Mouse (Mus musculus) frontal cortex, postnatal 25 days (tissue): ENCODE measurements around the gene Snx30.
A peak's percentile ranks its signal among the peaks of the same experiment; 100 is the strongest.

Experiments
- DNase-seq, 2 experiments: peaks; one replicate each; pipeline ENCODE4 v3.0.0; 2022; ENCODE audit warnings: low spot score in 2 of 2

Gene Snx30

DNA sequence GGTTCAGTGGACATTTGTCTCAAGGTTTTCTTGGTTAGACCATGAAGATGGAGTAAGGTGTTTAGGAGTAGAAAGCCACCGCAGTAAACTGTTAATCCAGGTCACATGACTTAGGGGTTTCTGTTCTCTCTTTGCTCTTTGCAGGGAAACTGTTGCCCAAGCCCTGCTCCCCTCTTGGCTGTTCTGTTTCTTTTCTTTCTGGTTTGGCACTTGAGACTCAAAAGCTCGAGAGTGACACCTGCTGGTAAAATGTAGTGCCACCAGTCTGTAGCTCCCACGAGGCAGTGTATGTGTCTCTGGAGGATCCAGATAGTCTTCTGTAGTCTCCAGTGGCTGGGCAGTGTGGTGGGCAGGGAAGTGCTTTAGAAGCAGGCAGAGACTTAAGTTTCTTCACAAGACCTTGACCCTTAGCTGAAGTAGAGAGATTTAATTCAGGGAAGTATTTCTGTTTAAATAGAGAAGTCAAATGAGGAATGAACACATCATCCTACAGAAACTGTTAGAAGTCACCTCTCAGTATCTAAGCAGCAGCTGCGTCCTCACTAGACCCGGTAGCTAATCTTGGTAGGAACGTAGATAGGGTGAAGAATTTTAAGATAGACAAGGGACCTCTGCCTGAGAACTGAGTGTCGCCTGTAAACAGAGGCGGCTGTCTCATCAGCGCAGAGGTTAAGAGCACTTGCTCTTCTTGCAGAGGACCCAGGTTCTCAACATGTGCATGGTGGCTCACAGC lies 65.4 kb downstream of the Snx30 start:
- DNase-seq: peak; percentile 76 to 82

- no peak for DNase-seq
Observed at GRCm38 (mm10) chr4:59873240-59873639, 67.6 kb downstream of the Snx30 start.

- DNase-seq: no peak
Observed at GRCm38 (mm10) chr4:59873830-59874229, 68.2 kb downstream of the Snx30 start.

DNA sequence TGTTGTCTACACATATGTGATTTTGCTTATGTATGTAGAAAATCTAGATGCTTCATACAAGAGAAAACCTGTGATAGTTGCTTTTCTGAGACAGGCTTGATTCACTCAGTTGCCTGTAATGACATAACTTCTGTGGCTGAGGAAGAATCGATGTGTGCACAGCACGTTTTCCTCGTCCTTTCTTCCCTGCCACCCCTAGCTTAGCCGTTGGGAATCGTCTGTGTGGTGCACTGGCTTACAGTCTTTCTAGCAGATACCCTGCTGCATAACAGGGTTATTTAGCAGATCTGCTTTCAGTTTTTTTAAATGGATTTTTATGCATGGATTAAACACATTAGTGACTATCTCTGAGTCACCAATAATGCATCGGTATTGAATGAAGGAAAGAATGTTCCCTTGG lies 70.9 kb downstream of the Snx30 start:
- no peak for DNase-seq

- no peak for DNase-seq
Observed at GRCm38 (mm10) chr4:59877025-59877424, 71.4 kb downstream of the Snx30 start.

- no peak for DNase-seq
Observed at GRCm38 (mm10) chr4:59878595-59878994, 73.0 kb downstream of the Snx30 start.

- no peak for DNase-seq
Observed at GRCm38 (mm10) chr4:59879444-59879843, 73.8 kb downstream of the Snx30 start.

DNA sequence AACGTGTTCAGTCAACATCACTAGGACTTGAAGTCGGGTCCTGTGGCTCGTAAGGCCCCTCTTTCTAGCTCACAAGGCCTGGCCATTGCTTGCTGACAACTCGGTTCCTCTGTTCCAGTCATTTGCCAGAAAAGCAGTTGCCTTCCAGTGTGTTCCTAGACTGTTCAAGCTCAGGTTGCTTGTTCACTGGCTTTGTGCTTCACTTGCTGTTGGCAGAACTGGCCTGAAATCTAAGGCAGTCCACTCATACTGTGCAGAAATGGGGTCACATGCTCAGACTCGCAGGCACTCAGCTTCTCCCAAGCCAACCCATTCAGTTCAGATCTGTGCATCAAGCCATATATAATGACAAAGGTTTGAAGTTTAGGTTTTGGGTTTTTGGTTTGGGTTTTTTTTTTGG lies 75.1 kb downstream of the Snx30 start:
- DNase-seq: no peak

- DNase-seq: no peak
Observed at GRCm38 (mm10) chr4:59881210-59881609, 75.6 kb downstream of the Snx30 start.

GRCm38 (mm10) chr4:59884136-59884696 lies 78.6 kb downstream of the Snx30 start:
- no peak for DNase-seq

DNA sequence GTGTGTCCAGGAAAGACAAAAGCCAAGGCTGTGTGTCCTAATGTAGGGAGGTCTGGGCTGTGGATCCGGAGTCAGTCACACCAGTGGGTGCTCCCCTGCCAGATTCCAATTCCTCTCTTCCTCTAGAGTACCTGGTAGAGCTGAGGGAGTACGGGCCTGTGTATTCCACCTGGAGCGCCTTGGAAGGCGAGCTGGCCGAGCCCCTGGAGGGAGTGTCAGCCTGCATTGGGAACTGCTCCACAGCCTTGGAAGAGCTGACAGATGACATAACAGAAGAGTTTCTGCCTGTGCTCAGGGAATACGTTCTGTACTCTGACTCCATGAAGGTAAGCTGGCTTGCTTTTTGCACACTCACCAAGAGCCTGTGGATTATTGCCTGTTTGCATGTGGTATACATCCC lies 80.6 kb downstream of the Snx30 start:
- no peak for DNase-seq

GRCm38 (mm10) chr4:59887011-59887410 lies 81.4 kb downstream of the Snx30 start:
- no peak for DNase-seq

DNA sequence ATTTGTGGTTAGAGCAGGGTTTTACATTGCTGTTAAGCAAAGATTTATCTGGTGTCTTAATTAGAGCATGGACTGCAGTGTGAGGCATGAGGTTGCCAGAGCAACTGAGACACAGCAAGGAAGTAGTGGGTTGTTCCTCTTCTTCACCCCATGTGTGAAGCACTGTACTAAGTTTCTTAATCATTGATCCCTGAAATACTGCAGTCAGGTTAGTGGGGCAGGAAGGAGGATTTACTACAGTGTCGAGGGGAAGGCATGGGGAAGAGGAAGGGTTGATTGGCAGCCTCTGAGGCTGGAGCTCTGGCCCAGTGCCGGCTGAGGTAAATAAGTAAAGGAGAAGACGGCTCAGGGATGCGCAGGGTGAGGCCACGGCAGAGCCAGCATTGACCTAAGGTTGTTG lies 82.4 kb downstream of the Snx30 start:
- no peak for DNase-seq

DNA sequence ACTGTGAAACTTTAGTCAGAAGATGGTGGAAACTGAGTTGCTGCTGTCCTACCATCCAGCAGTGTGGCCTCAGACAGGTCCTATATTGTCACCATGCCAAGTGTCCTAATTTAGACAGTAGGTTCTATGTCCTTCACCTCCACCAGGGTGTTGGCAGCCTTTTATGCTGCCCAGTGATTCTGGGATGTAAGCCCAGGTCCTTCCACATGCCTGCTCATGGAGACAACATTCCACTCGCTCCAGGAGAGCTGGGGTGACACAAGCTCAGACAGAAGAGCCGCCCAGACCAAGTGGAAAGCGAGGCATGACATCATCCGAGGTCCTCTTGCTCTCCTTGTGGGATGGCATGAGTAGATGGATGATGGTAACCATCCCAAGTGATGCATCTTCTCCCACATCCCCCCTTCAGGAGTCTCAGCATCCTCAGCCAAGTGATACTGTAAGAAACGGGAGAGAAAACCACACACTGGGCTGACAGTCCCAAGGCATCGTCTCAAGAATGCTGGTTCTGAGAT lies 84.5 kb downstream of the Snx30 start:
- no peak for DNase-seq

DNA sequence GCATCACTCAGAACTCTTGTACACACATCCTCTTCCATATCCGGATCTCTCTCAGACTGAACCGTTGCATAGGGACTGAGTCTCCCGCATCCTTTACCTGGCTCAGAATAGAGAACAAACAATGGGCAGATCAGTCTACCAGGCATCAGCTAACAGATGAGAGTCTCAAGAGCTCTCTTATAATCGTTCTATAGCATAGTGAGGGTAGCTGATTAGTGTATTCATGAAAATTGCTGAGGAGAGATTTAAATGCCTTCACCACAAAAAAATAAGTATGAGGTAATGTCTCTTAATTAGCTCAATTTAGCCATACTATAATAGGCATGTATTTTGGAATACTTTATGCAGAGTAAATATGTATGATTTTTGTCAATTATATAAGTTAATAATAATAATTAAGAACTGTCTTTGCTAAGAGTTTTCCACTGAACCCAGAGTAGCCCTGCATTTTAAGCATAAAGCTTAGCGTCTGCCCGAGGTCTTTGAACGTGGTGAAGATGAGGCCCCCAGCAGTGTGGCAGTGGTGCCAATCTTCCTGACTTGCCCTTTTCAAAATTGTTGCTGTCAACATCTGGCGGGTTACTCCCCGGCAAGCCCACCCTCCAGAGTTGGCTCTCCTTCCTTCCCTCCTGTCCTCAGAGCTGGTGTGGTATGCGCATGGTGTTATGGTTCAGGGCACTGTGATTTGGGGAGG lies 86.2 kb downstream of the Snx30 start:
- DNase-seq: no peak

GRCm38 (mm10) chr4:59892731-59893130 lies 87.1 kb downstream of the Snx30 start:
- no peak for DNase-seq

DNA sequence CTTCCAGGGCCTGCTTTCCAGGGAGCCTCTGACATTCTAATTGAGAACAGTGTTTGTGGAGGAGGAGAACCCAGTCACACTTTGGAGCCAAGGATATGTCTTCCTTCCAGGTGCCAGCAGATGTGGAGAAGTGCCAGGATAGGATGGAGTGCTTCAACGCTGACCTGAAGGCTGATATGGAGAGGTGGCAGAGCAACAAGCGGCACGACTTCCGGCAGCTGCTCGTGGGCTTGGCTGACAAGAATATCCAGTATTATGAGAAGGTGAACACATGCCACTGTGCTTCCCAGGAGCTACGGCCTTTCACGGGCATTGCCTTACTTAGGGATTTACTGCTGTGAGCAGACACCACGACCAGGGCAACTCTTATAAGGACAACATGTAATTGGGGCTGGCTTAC lies 88.8 kb downstream of the Snx30 start:
- DNase-seq: no peak

GRCm38 (mm10) chr4:59894977-59895575 lies 89.4 kb downstream of the Snx30 start:
- DNase-seq: no peak

GRCm38 (mm10) chr4:59896000-59896399 lies 90.4 kb downstream of the Snx30 start:
- no peak for DNase-seq

GRCm38 (mm10) chr4:59897814-59898520 lies 92.3 kb downstream of the Snx30 start:
- no peak for DNase-seq

DNA sequence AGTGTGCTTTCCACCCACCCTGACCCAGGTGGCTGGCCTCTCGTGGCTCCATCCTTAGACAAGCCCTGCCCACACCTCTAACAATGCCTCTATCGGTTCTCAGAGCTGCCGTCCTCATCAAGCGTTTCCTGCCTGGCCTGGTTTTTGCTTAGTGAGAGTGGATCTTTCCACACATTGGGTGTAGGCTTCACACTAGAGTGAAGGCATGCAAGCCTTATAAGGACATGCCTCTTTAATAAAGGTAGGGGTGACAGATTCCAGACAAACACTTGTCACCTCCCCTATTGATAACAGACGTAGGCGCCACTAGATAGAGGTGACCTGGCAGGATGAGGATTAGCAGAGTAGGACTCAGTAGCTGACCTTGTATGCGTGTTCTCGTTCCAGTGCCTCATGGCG lies 92.9 kb downstream of the Snx30 start:
- DNase-seq: no peak

GRCm38 (mm10) chr4:59901810-59902209 lies 96.2 kb downstream of the Snx30 start:
- DNase-seq: no peak
